Mouse (Mus musculus) liver, adult 2 months (tissue): ENCODE measurements at regions not wholly inside any gene's neighbourhood (a gene's known extent, or its start where the extent isn't known, plus 50 kb on each side); places are given as distances from the start of the nearest gene placed in this dataset.

Experiments used
- CTCF ChIP-seq: fragments of 200-500 bp; IDR thresholded peaks from 2 replicates; pipeline ENCODE4 v1.5.1; 2011; ENCODE audit warnings: low read depth, low read length, control low read depth
- POLR2A ChIP-seq: fragments of 200-500 bp; IDR thresholded peaks from 2 replicates; pipeline ENCODE4 v1.6.1; 2011; ENCODE audit warnings: low read length, control low read depth; ENCODE audit not compliant: insufficient read depth; ENCODE audit errors: extremely low read depth

DNA sequence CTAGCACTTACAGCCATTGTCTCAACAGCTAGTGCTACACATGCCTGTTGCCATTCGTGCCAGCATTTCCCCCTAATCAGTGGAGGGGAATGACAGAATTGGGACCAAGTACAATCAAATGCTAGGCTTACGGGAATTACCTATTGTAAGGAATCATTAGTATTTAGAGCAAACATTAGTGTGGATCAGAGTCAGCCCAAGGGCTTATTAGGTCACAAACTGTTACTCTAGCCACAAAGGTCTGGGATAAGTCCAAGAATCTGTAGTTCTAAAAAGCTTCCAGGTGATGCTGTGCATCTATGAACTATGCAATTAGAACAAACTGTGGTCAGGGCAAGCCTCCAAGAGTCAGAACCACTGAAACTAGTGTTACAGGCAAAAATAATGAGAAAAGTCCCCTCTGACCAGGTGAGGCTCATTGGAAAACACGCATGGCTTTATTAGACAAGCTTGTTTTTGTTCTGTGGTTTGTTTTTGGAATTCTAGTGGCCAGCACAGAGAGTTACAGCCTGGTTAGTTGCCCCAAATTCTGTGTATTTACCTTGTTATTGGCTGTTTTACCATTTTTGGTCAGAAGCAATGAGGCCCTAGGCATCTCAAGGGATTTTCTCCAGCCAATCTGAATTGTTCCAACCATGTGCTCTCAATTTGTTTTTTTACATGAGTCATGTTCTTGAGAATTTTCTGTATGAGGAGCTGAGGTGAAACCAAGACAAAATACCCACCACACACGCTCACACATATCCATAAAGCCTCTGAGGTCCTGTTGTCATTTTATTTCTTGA lies 319.0 kb upstream of the Ube2e3 start:
- TF ChIP-seq POLR2A (no peak), CTCF (no peak)
